Mouse (Mus musculus) heart, postnatal 25 days (tissue): Measurements from ENCODE around the gene Agk. TPM values are rescaled to one million over a fixed set of nuclear protein-coding genes. Genes with fewer than 3 reads are reported as not detected.

Experiments used
- DNase-seq: peaks from one replicate; pipeline ENCODE4 v3.0.0; 2022; ENCODE audit warnings: low spot score
- intact Hi-C: fragments of 180-260 bp; cut with DNase I; formaldehyde crosslinking; loops from one replicate; pipeline ENCODE4 v1.15.1; 2025
- total RNA-seq, 2 experiments: library from RNA; stranded (reverse); gene quantifications; 2 replicates each; pipeline ENCODE4 v1.2.3; 2021

The Agk gene
- total RNA-seq, 2 experiments from 2014 or later = 16.2 to 20.2 TPM

DNA sequence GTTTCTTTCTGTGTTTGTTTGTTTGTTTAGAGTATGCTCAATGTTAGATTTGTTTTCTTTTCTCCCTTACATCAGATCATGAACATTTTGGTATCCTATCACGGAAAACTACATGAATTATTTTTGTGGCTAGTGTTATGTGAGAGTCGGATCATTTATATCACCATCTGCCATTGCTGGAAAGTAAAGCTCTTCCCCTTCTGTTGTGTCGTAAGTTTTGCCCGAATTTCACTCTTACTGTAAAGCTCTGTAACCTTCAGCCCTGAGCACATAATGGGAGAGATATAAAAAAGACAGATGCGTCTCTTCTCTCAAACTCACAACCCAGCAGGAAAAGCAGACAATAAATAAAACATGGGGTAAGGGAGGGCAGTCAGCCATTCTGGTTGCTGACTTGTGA is 114.0 kb downstream of the Agk start, which contains the start of gene Wee2:
TSS of gene Wee2 (plus strand) at position 153 of the 400 bp plus-strand sequence.
- no peak for DNase-seq
- intact Hi-C loops = no loop called here

GRCm38 (mm10) chr6:40439731-40440130 is 114.8 kb downstream of the Agk start:
- intact Hi-C loops = no loop called here
- DNase-seq = no peak

DNA sequence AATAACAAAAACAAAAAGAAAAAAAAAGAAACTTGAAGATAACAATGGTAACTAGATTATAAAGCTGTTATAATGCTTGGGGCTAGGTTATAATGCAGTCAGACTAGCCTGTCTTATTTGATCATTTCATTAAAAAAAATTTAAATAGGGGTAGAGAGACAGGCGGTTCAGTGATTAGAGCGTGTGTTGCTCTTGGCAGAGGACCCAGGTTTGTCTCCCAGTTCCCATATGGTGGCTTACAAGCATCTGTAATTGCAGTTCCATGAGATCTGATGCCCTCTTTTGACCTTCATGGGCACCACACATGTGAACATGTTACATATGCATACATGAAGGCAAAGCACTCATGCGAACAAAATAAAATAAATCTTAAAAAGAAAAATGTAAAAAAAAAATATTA is 116.3 kb downstream of the Agk start:
- no peak for DNase-seq
- intact Hi-C loops = no loop called here

- intact Hi-C loops = no loop called here
Observed at GRCm38 (mm10) chr6:40441755-40442154, 116.8 kb downstream of the Agk start.

DNA sequence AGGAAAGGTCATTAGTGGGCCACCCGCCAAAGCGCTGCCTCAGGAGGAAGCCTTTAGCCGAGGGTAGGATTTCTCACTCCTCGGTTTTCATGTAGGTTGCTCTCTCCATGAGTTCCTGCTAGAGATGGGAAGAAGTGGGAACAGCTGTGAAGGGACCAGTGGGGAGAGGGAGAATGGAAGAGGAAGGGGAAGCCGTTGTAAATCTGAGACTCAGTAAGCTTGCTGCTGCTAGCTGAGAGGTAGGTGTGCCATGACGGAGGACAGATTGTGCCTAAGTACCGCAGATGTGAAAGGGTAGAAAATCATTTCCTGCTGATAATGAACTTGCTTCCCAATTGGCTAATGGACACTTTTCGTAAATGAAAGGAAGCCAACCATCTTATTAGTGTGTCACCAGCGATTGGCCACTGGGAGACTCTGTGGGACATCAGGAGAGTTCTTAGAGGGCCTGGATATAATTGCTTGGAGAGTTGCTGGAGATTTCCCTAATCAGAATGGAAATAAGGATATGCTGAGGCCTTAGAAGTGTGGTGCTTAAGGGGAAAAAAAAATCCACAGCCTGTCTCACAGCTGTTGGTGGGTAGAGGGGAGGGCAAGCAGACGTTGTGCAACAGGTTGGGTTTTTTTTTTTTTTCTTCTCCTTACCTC is 118.4 kb downstream of the Agk start:
- intact Hi-C loops = no loop called here
- DNase-seq = no peak

More at GRCm38 (mm10) chr6:40441755-40442154, 116.8 kb downstream of the Agk start:
- no peak for DNase-seq

Other genes starting within 250 kb of the Agk start
- 1 to 10 TPM; 2.7 to 4.0 TPM for gene E330009J07Rik, start 111.0 kb downstream of the Agk start, total RNA-seq
- gene Wee2, start 113.9 kb downstream of the Agk start, total RNA-seq = not detected
- gene Ssbp1, start 146.2 kb downstream of the Agk start, total RNA-seq = 10 to 100 TPM; 33.0 to 33.8 TPM
- gene Tas2r137, start 166.1 kb downstream of the Agk start, total RNA-seq = not detected
- gene Tas2r108, start 168.4 kb downstream of the Agk start, total RNA-seq = not detected
- not detected for gene Prss37, start 194.3 kb downstream of the Agk start, total RNA-seq
- not detected for gene Olfr461, start 229.9 kb downstream of the Agk start, total RNA-seq
- gene Olfr460, start 244.3 kb downstream of the Agk start, total RNA-seq = not detected